Mouse (Mus musculus) hindbrain, embryonic 13.5 days (tissue): ENCODE measurements at regions not wholly inside any gene's neighbourhood (a gene's known extent, or its start where the extent isn't known, plus 50 kb on each side); places are given as distances from the start of the nearest gene placed in this dataset.

ENCODE experiments used
- ATAC-seq: fragments of 200-750 bp; cut with Nextera tagmentation; 2 replicates; pipeline ENCODE4 v1.8.0; 2017; ENCODE audit warnings: moderate TSS enrichment; ENCODE audit not compliant: low FRiP score
- H3K27ac ChIP-seq: fragments of 300-500 bp; sonication (generic); 2 replicates; pipeline ENCODE4 v1.5.1; 2015; ENCODE audit warnings: inconsistent platforms, mild to moderate bottlenecking, moderate library complexity
- H3K27me3 ChIP-seq: fragments of 300-500 bp; sonication (generic); 2 replicates; pipeline ENCODE4 v1.6.1; 2015; ENCODE audit warnings: mild to moderate bottlenecking, inconsistent platforms
- H3K36me3 ChIP-seq: fragments of 300-500 bp; sonication (generic); 2 replicates; pipeline ENCODE4 v1.6.1; 2015; ENCODE audit warnings: mild to moderate bottlenecking, inconsistent platforms
- H3K4me1 ChIP-seq: fragments of 300-500 bp; sonication (generic); replicated peaks from 2 replicates; pipeline ENCODE4 v1.6.1; 2015; ENCODE audit warnings: inconsistent platforms
- H3K4me2 ChIP-seq: fragments of 300-500 bp; sonication (generic); 2 replicates; pipeline ENCODE4 v1.6.1; 2015; ENCODE audit warnings: inconsistent platforms, mild to moderate bottlenecking, moderate library complexity
- H3K4me3 ChIP-seq: fragments of 300-500 bp; sonication (generic); 2 replicates; pipeline ENCODE4 v1.5.1; 2015; ENCODE audit warnings: mild to moderate bottlenecking, inconsistent platforms
- H3K9ac ChIP-seq: fragments of 300-500 bp; sonication (generic); 2 replicates; pipeline ENCODE4 v1.6.1; 2015; ENCODE audit warnings: mild to moderate bottlenecking, inconsistent platforms
- H3K9me3 ChIP-seq: fragments of 300-500 bp; sonication (generic); 2 replicates; pipeline ENCODE4 v1.6.1; 2016; ENCODE audit warnings: inconsistent platforms
- WGBS: fragments of 180-500 bp; shearing (Covaris S2); methylation state at CpG from one replicate; pipeline ENCODE4 v1.1.7; 2015; 5-methylcytosine and 5-hydroxymethylcytosine counted together

DNA sequence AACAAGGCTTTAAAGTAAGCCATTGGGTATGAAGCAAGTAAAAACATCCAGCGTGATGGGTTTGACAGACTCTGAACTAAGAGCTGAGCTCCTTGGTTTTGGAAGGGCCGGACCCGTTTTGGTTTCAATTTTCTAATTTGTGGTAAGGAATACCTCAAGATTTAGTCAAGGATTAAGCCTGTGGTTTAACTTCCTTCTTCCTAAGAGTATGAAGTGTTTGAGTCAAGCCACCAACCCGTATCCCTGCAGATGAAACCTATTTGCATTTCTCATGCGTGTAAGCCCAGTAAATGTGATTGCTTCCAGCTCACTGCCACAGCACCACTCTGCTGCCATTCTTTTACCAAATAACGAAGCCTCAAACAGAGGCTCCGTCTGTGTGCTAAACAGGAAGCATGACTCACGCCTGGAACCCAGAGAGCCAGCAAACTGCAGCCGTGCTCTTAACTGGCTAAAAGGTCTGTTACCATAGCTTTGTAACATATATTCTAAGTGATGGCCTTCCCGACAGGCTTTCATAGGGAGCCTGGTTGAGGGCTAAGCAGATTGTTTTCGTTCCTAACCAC, 149.7 kb downstream of the Etv1 start:
- H3K4me3 ChIP-seq: no peak overlapping the region
- no peak overlapping the region for H3K9ac ChIP-seq
- H3K4me2 ChIP-seq: peak overlapping the region; percentile 17; the same call in 1 of the 2 replicates
- 59% methylated on average over 11 of the region's 11 CpGs for WGBS
- no peaks in the 10 kb centered on the region for H3K36me3 ChIP-seq
- ATAC-seq: 0 out of 2 replicates have a peak, but pooled peaks have one; percentile 36
- no peaks in the 10 kb centered on the region for H3K9me3 ChIP-seq
- no peaks in the 10 kb centered on the region for H3K4me1 ChIP-seq
- no peaks in the 10 kb centered on the region for H3K27me3 ChIP-seq
- no peak overlapping the region for H3K27ac ChIP-seq

DNA sequence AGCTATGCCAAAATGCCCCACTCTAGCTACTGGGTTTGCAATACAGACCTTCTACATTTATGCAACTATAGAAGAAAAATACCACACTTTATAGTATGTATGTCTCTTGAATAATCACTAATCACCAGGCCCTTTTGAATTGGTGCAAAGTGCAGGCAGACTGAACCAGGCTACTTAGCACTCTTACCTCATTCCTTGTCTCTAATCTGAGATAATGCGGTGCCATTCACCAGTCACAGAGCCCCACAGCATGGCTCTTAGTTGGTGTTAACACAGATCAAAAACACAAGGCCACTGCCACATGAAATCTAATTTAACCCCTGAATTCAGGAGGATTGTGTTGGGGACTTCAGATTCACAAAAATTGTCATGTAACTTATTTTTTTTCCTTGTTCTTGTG, 150.5 kb downstream of the Etv1 start:
- no peak for ATAC-seq
- Histone ChIP-seq H3K4me3 (no peak overlapping the region), H3K9me3 (no peaks in the 10 kb centered on the region), H3K36me3 (no peaks in the 10 kb centered on the region), H3K27me3 (no peaks in the 10 kb centered on the region), H3K9ac (no peak overlapping the region), H3K27ac (no peak overlapping the region), H3K4me2 (no peak overlapping the region), H3K4me1 (no peaks in the 10 kb centered on the region)
- 62% methylated on average over 1 of the region's 1 CpGs for WGBS

DNA sequence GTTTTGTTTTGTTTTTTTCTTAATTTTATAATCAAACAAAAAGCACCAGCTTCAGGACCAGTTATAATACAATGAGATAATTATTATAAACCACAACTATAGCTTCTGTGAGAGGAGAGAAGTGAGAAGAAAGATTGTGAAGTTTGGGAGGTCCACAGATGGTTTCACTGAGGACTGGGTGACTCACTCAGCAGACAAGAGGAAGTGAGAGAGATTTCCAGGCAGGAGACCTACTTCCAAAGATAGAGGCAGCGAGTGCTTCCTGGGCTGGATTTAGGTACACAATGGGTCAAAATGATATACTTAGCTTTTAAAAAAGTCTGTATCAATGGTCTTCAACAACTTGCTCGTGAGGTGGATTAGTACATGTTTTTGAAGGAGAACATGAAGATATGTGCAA, 152.6 kb downstream of the Etv1 start:
- Histone ChIP-seq H3K9ac (no peak overlapping the region), H3K4me1 (no peaks in the 10 kb centered on the region), H3K36me3 (no peaks in the 10 kb centered on the region), H3K27me3 (no peaks in the 10 kb centered on the region), H3K4me2 (no peak overlapping the region), H3K4me3 (no peak overlapping the region), H3K27ac (no peak overlapping the region), H3K9me3 (no peaks in the 10 kb centered on the region)
- ATAC-seq: no peak
- 89% methylated on average over 2 of the region's 2 CpGs for WGBS

- Histone ChIP-seq H3K4me3 (no peak overlapping the region), H3K9me3 (no peaks in the 10 kb centered on the region), H3K9ac (no peak overlapping the region), H3K4me1 (no peaks in the 10 kb centered on the region), H3K36me3 (no peaks in the 10 kb centered on the region), H3K27me3 (no peaks in the 10 kb centered on the region), H3K4me2 (no peak overlapping the region), H3K27ac (no peak overlapping the region)
- ATAC-seq: no peak
- WGBS: 77% methylated on average over 1 of the region's 1 CpGs
Measured at GRCm38 (mm10) chr12:38959605-38960004, 180.4 kb downstream of the Etv1 start.

- no peak overlapping the region for H3K4me3 ChIP-seq
- no peak for ATAC-seq
Measured at GRCm38 (mm10) chr12:38962302-38962701, 183.1 kb downstream of the Etv1 start.

DNA sequence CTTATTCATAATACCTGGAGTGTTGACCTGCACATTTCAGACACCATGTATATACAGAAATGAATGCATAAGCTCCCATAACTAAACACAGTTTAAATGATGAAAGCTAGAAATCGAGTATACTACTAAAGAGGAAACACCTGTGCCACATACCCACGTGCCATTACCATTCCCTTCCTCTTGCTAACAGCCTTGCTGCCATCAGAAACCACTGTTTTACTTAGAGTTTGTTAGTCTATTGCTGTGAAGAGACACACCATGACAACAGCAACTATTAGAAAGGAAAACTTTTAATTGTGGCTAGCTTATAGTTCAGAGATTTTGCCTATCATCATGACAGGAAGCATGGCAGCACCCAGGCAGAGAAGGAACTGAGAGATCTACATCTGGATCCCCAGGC, 191.2 kb downstream of the Etv1 start:
- WGBS: 70% methylated on average over 2 of the region's 2 CpGs
- no peak overlapping the region for H3K27ac ChIP-seq
- no peak for ATAC-seq
- no peak overlapping the region for H3K4me3 ChIP-seq
- no peak overlapping the region for H3K4me2 ChIP-seq
- H3K4me1 ChIP-seq: no peaks in the 10 kb centered on the region
- no peaks in the 10 kb centered on the region for H3K27me3 ChIP-seq
- no peak overlapping the region for H3K9ac ChIP-seq
- H3K36me3 ChIP-seq: no peaks in the 10 kb centered on the region
- H3K9me3 ChIP-seq: no peaks in the 10 kb centered on the region

More at GRCm38 (mm10) chr12:38962302-38962701, 183.1 kb downstream of the Etv1 start:
- no peak overlapping the region for H3K27ac ChIP-seq
- no peaks in the 10 kb centered on the region for H3K36me3 ChIP-seq
- H3K4me1 ChIP-seq: no peaks in the 10 kb centered on the region
- no peak overlapping the region for H3K9ac ChIP-seq
- H3K4me2 ChIP-seq: no peak overlapping the region
- no peaks in the 10 kb centered on the region for H3K9me3 ChIP-seq
- H3K27me3 ChIP-seq: no peaks in the 10 kb centered on the region

DNA sequence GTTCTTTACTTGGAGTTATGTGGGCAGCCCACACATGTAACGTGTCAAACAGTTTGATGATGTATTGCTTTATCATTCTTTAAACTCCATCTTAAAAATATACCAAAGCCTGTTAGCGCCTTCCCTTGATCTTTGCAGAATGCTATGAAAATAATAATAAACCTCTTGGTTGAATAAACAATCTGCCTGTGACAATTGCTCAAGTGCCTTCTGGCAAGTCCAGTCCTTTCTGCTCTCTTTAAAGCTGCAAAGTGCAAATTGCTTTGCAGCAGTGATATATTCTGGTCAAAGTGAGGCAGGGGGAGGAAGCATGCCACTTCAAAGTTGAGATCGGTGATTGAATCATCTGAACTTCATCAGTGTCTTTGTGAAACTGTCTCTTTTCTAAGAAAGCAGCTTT, 193.0 kb downstream of the Etv1 start:
- ATAC-seq: no peak

DNA sequence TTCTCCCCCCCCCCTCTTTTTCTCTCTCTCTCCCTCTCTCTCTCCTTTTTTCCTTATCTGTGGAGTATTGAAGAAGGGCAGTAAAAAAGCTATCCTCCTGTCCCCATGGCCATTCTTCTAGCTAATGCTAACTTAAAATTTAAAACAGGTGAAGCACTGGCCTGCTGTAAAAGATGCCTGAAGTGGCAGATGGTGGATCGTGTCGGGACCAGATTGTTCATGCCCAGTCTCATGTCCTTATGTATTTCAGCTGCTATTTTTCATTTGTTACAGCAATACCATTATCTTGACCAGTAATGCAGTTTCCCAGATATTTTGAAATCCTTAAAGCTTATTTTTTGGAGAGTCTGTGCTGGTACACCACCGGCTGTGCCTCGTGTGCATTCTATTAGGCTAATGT, 196.3 kb downstream of the Etv1 start:
- no peak for ATAC-seq
- Histone ChIP-seq H3K27me3 (no peaks in the 10 kb centered on the region), H3K9me3 (no peaks in the 10 kb centered on the region), H3K4me2 (no peak overlapping the region), H3K27ac (no peak overlapping the region), H3K9ac (no peak overlapping the region), H3K4me3 (no peak overlapping the region), H3K4me1 (no peaks in the 10 kb centered on the region), H3K36me3 (no peaks in the 10 kb centered on the region)
- WGBS: 82% methylated on average over 4 of the region's 4 CpGs

More for the DNA sequence above, 193.0 kb downstream of the Etv1 start:
- Histone ChIP-seq H3K4me1 (no peaks in the 10 kb centered on the region), H3K4me2 (no peak overlapping the region), H3K27me3 (no peaks in the 10 kb centered on the region), H3K9ac (no peak overlapping the region), H3K27ac (no peak overlapping the region), H3K4me3 (no peak overlapping the region), H3K9me3 (no peaks in the 10 kb centered on the region), H3K36me3 (no peaks in the 10 kb centered on the region)
- WGBS: 88% methylated on average over 3 of the region's 3 CpGs

DNA sequence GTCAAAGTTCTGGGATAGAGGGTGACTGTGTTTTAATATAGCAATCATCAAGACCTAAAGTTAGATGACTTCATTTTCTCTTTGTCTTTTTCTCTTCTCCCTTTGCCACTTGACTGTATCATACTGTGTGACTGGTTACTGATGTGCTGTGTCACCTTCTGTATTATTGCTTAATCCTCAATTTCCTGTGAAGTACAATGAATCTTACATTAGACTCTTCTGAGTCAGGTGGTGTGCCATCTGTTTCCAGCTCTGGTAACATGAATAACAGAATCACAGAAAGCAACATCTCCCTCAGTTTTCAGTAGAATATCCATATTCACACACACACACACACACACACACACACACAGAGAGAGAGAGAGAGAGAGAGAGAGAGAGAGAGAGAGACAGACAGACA, 203.2 kb downstream of the Etv1 start:
- no peaks in the 10 kb centered on the region for H3K4me1 ChIP-seq
- ATAC-seq: no peak

GRCm38 (mm10) chr12:38985909-38986308, 206.7 kb downstream of the Etv1 start:
- H3K36me3 ChIP-seq: no peaks in the 10 kb centered on the region
- H3K4me3 ChIP-seq: no peak overlapping the region
- H3K27me3 ChIP-seq: no peaks in the 10 kb centered on the region
- H3K4me2 ChIP-seq: no peak overlapping the region
- H3K27ac ChIP-seq: no peak overlapping the region
- ATAC-seq: no peak
- H3K4me1 ChIP-seq: no peaks in the 10 kb centered on the region
- H3K9me3 ChIP-seq: no peaks in the 10 kb centered on the region
- 97% methylated on average over 2 of the region's 2 CpGs for WGBS
- H3K9ac ChIP-seq: no peak overlapping the region

More for the DNA sequence above, 203.2 kb downstream of the Etv1 start:
- H3K4me2 ChIP-seq: no peak overlapping the region
- H3K9me3 ChIP-seq: no peaks in the 10 kb centered on the region
- H3K27ac ChIP-seq: no peak overlapping the region
- H3K4me3 ChIP-seq: no peak overlapping the region
- H3K36me3 ChIP-seq: no peaks in the 10 kb centered on the region
- H3K9ac ChIP-seq: no peak overlapping the region
- no peaks in the 10 kb centered on the region for H3K27me3 ChIP-seq

DNA sequence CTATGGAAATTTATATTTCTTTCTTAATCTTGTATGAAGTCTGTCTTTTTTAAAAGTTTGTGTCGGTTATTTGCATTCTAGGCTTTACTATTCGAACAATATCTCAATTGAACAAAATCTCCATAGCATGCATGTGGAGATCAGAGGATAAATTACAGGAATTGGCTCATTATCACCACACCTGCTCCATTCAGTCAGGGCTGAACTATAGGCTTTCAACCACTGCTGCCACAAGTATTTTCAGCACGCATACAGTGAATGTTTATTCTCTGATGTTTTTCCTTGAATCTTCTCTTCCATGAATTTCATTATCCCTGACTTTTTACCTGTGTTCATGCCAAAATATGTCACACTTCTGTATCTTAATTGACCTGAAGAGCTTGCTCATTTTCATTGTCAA, 207.2 kb downstream of the Etv1 start:
- H3K4me1 ChIP-seq: no peaks in the 10 kb centered on the region
- no peak overlapping the region for H3K4me2 ChIP-seq
- no peak overlapping the region for H3K4me3 ChIP-seq
- H3K9ac ChIP-seq: no peak overlapping the region
- no peak for ATAC-seq
- WGBS: 91% methylated on average over 3 of the region's 3 CpGs
- H3K27ac ChIP-seq: no peak overlapping the region
- no peaks in the 10 kb centered on the region for H3K27me3 ChIP-seq
- H3K9me3 ChIP-seq: no peaks in the 10 kb centered on the region
- no peaks in the 10 kb centered on the region for H3K36me3 ChIP-seq

DNA sequence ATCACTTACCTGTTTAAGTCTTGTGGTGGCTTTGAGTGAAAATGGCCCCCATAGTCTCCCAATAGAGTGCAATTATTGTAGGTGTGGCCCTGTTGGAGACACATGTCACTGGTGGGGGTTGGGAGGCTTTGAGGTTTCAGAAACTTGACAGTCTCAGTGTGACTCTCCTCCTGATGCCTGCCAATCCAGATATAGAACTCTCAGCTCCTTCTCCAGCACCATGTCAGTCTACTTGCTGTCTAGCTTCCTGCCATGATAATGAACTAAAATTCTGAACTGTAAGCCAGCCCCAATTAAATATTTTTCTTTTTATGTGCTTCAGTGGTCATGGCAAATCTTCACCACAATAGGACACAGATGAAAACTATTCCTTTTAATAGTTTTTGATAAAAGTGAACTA, 208.1 kb downstream of the Etv1 start:
- Histone ChIP-seq H3K9me3 (no peaks in the 10 kb centered on the region), H3K4me1 (no peaks in the 10 kb centered on the region), H3K4me2 (no peak overlapping the region), H3K9ac (no peak overlapping the region), H3K4me3 (no peak overlapping the region), H3K27me3 (no peaks in the 10 kb centered on the region), H3K27ac (no peak overlapping the region), H3K36me3 (no peaks in the 10 kb centered on the region)
- ATAC-seq: no peak

GRCm38 (mm10) chr12:38987819-38988218, 208.6 kb downstream of the Etv1 start:
- no peaks in the 10 kb centered on the region for H3K9me3 ChIP-seq
- ATAC-seq: no peak
- no peak overlapping the region for H3K9ac ChIP-seq
- no peaks in the 10 kb centered on the region for H3K4me1 ChIP-seq
- no peak overlapping the region for H3K4me3 ChIP-seq
- no peaks in the 10 kb centered on the region for H3K27me3 ChIP-seq
- H3K27ac ChIP-seq: no peak overlapping the region
- no peak overlapping the region for H3K4me2 ChIP-seq
- no peaks in the 10 kb centered on the region for H3K36me3 ChIP-seq
- WGBS: 85% methylated on average over 4 of the region's 4 CpGs
